Mouse (Mus musculus) midbrain, embryonic 11.5 days (tissue): ENCODE measurements around the gene Brs3. TPM values are rescaled to one million over a fixed set of nuclear protein-coding genes. Genes with fewer than 3 reads are reported as not detected.
A peak's percentile ranks its signal among the peaks of the same experiment; 100 is the strongest.

ENCODE experiments used
- ATAC-seq: fragments of 200-750 bp; cut with Nextera tagmentation; 2 replicates; pipeline ENCODE4 v1.8.0; 2017; ENCODE audit warnings: moderate TSS enrichment, moderate library complexity; ENCODE audit not compliant: low FRiP score
- DNase-seq: peaks from one replicate; pipeline ENCODE4 v3.0.0; 2015; ENCODE audit warnings: low spot score; ENCODE audit errors: missing footprints
- H3K27ac ChIP-seq: fragments of 300-500 bp; sonication (generic); 2 replicates; pipeline ENCODE4 v1.5.1; 2014; ENCODE audit warnings: low read depth, low read length
- H3K27me3 ChIP-seq: fragments of 300-500 bp; sonication (generic); 2 replicates; pipeline ENCODE4 v1.6.1; 2014; ENCODE audit warnings: mild to moderate bottlenecking, low read length, moderate library complexity, mixed read lengths; ENCODE audit not compliant: control insufficient read depth, insufficient read depth
- H3K36me3 ChIP-seq: fragments of 300-500 bp; sonication (generic); 2 replicates; pipeline ENCODE4 v1.6.1; 2014; ENCODE audit warnings: mild to moderate bottlenecking, low read length, moderate library complexity, mixed read lengths; ENCODE audit not compliant: control insufficient read depth, insufficient read depth
- H3K4me1 ChIP-seq: fragments of 300-500 bp; sonication (generic); 2 replicates; pipeline ENCODE4 v1.6.1; 2014; ENCODE audit warnings: low read length; ENCODE audit not compliant: control insufficient read depth, insufficient read depth
- H3K4me2 ChIP-seq: fragments of 300-500 bp; sonication (generic); 2 replicates; pipeline ENCODE4 v1.6.1; 2014; ENCODE audit warnings: mild to moderate bottlenecking, moderate library complexity
- H3K4me3 ChIP-seq: fragments of 300-500 bp; sonication (generic); 2 replicates; pipeline ENCODE4 v1.5.1; 2014; ENCODE audit warnings: low read depth, low read length
- H3K9ac ChIP-seq: fragments of 300-500 bp; sonication (generic); 2 replicates; pipeline ENCODE4 v1.6.1; 2014; ENCODE audit warnings: low read length
- H3K9me3 ChIP-seq: fragments of 300-500 bp; sonication (generic); 2 replicates; pipeline ENCODE4 v1.6.1; 2016; ENCODE audit warnings: low read length; ENCODE audit not compliant: control insufficient read depth
- whole genome bisulfite sequencing: fragments of 180-500 bp; shearing (Covaris S2); extraction: QIAGEN DNeasy Blood & Tissue Kit; methylation state at CpG from one replicate; pipeline ENCODE4 v1.1.7; 2014; 5-methylcytosine and 5-hydroxymethylcytosine counted together
- polyA plus RNA-seq: library from polyadenylated mRNA; unstranded; fragments of >200 nt; fragmentation: Nextera tagmentation; extraction: Ambion mirVana; gene quantifications from 2 replicates; pipeline ENCODE4 v1.2.1, GENCODE M21; 2014

Brs3 gene
- not detected in 2 replicates for polyA plus RNA-seq

- Histone ChIP-seq H3K4me3 (no peak within 1 kb of the TSS), H3K36me3 (no peaks in the 10 kb centered on the region), H3K27me3 (no peaks in the 10 kb centered on the region), H3K4me2 (no peak within 1 kb of the TSS), H3K4me1 (no peaks in the 10 kb centered on the region), H3K9ac (no peak within 1 kb of the TSS), H3K9me3 (no peaks in the 10 kb centered on the region), H3K27ac (no peak within 1 kb of the TSS)
- 78% methylated on average over 5 of the region's 5 CpGs for WGBS
- DNase-seq (no peak), ATAC-seq (no peak)
Observed at GRCm38 (mm10) chrX:57042774-57043173, at the start of gene Brs3. Gene Brs3, plus strand, starts transcription at chrX:57043074.

DNA sequence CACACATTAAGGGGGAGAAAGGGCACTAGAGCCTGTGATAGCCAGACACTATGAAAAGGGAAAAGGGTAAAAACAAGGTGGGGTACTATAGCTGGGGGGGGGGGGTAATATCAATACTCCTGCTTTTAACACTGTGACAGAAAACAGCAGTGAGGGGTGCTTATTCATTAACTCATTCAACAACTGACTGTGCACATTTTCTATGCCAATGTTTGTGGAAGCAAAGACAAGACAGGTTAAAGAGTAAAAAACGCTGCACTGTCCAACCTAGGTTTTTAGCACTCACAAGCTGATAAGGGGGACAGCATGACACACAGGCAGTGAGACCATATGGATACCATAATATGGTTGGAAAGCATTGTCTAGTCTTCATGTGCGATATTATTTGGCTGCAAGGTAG lies 30.0 kb upstream of the Brs3 start:
- H3K9ac ChIP-seq: no peak overlapping the region
- no peaks in the 10 kb centered on the region for H3K27me3 ChIP-seq
- ATAC-seq (no peak), DNase-seq (no peak)
- no peak overlapping the region for H3K4me3 ChIP-seq
- 87% methylated on average over 2 of the region's 2 CpGs for WGBS
- no peaks in the 10 kb centered on the region for H3K4me1 ChIP-seq
- H3K9me3 ChIP-seq: no peaks in the 10 kb centered on the region
- H3K27ac ChIP-seq: no peak overlapping the region
- H3K4me2 ChIP-seq: no peak overlapping the region
- H3K36me3 ChIP-seq: no peaks in the 10 kb centered on the region

DNA sequence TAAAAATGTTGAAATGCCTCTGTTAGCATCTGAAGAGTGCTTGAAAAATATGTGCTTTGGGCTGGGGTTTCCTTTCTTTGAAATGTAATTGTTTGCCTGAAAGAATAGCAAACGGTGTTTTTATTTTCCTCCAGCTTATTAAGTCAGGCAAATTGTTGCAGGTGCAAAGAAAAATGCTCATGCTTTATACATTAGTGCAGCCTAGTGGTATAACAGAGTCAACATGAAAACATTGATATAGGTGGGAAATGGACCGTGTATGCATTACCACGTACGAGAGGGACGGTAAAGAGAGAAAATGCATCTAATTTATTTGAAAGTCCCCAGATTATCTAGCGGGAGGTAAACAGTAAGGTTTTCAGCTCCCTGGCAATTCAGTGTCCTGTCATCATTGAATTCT lies 995 bp downstream of the Brs3 start:
- no peak for ATAC-seq
- 79% methylated on average over 6 of the region's 6 CpGs for WGBS
- no peak overlapping the region for H3K4me2 ChIP-seq
- no peak overlapping the region for H3K9ac ChIP-seq
- no peak overlapping the region for H3K4me3 ChIP-seq
- no peaks in the 10 kb centered on the region for H3K27me3 ChIP-seq
- DNase-seq: no peak
- no peaks in the 10 kb centered on the region for H3K4me1 ChIP-seq
- H3K36me3 ChIP-seq: no peaks in the 10 kb centered on the region
- no peaks in the 10 kb centered on the region for H3K9me3 ChIP-seq
- no peak overlapping the region for H3K27ac ChIP-seq

DNA sequence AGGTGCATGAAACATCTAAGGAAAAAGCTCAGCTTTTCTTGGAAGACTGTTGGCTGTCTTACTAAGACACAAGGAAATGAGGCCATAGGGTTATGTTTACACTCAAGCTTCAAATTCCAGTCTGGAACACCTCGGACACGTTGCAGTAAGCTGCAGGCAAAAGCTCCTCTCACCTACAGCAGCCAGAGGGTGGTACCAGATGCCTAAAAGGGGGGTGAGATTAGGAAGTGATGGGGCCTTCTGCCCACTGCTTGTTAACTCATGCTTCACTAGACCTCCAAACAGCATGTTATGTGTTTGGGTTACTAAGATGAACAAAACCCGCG lies 9.9 kb downstream of the Brs3 start:
- Histone ChIP-seq H3K27ac (peak overlapping the region; percentile 86), H3K36me3 (no peaks in the 10 kb centered on the region), H3K4me2 (peak overlapping the region; percentile 39), H3K9me3 (no peaks in the 10 kb centered on the region), H3K4me1 (0 out of 2 replicates have a peak, but pooled peaks cover 2% of the 10 kb centered on the region), H3K4me3 (peak overlapping the region; percentile 50), H3K27me3 (no peaks in the 10 kb centered on the region), H3K9ac (peak overlapping the region; percentile 66)
- no peak for DNase-seq
- WGBS: 9% methylated on average over 4 of the region's 4 CpGs
- no peak; the same call in 1 of the 2 replicates for ATAC-seq

- Histone ChIP-seq H3K4me2 (peak within 1 kb of the TSS; percentile 53), H3K9me3 (no peaks in the 10 kb centered on the region), H3K4me1 (0 out of 2 replicates have a peak, but pooled peaks cover 2% of the 10 kb centered on the region), H3K36me3 (no peaks in the 10 kb centered on the region), H3K27ac (peak within 1 kb of the TSS; percentile 86), H3K27me3 (no peaks in the 10 kb centered on the region), H3K9ac (peak within 1 kb of the TSS; percentile 66), H3K4me3 (peak within 1 kb of the TSS; percentile 50)
- peak; percentile 97 for ATAC-seq
- WGBS: 23% methylated on average over 52 of the region's 85 CpGs
- DNase-seq: peak; percentile 98
Observed at GRCm38 (mm10) chrX:57053174-57053992, 10.5 kb downstream of the Brs3 start, which contains the start of gene Htatsf1. Gene Htatsf1, plus strand, starts transcription at chrX:57053583.

GRCm38 (mm10) chrX:57053993-57054385 lies 11.1 kb downstream of the Brs3 start:
- no peaks in the 10 kb centered on the region for H3K36me3 ChIP-seq
- WGBS: 24% methylated on average over 11 of the region's 11 CpGs
- peak; percentile 83 for DNase-seq
- H3K27me3 ChIP-seq: no peaks in the 10 kb centered on the region
- peak overlapping the region; percentile 66; the same call in 1 of the 2 replicates for H3K9ac ChIP-seq
- peak overlapping the region; percentile 50 for H3K4me3 ChIP-seq
- H3K4me1 ChIP-seq: 0 out of 2 replicates have a peak, but pooled peaks cover 2% of the 10 kb centered on the region
- H3K27ac ChIP-seq: no peak overlapping the region; the same call in 1 of the 2 replicates
- peak; percentile 38 for ATAC-seq
- H3K9me3 ChIP-seq: no peaks in the 10 kb centered on the region
- peak overlapping the region; percentile 53 for H3K4me2 ChIP-seq

DNA sequence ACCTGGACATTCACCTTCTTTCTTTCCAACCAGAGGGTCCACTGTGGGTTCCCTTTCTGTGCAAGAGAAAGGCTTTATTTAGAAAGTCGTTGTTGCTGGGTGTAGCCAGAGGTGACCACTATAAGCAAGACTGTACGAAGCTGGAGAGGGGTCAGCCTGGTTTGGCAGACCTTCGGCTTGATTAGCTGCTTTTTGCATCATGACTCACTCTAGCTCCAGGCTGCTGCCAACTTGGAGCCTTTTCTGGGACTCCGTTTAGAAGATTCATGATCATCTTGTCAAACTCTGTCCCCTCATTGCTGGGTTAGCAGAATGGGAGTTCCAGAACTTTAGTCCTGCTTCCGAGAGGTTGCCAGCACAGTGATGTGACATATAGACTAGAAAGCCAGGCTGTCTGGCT lies 38.6 kb downstream of the Brs3 start:
- no peak overlapping the region for H3K4me2 ChIP-seq
- no peak for DNase-seq
- H3K9ac ChIP-seq: no peak overlapping the region
- no peaks in the 10 kb centered on the region for H3K36me3 ChIP-seq
- no peaks in the 10 kb centered on the region for H3K9me3 ChIP-seq
- no peaks in the 10 kb centered on the region for H3K27me3 ChIP-seq
- no peak overlapping the region for H3K4me3 ChIP-seq
- 78% methylated on average over 5 of the region's 5 CpGs for WGBS
- no peaks in the 10 kb centered on the region for H3K4me1 ChIP-seq
- H3K27ac ChIP-seq: no peak overlapping the region
- ATAC-seq: no peak

DNA sequence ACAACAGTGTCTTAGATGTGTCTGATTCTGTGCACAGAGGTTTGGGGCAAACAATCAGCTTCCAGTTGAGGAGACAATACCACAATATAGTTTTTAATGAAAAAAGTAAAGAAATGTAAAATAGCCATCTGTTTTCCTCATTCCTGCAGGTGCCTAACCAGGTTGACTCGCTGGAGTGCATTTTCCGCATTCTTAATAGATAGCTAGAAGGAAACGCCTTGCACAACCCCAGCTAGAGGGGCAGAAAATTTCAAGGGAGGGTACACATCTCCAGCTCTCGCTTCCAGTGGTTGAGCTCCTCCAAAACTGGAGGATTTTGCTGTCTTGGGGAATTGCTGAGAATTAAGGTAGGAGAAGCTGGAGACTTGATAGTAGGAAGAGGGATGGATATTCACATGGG lies 44.9 kb downstream of the Brs3 start, which contains the start of gene Vgll1:
Vgll1 (plus strand) TSS at position 301 of the 400 bp plus-strand sequence.
- no peaks in the 10 kb centered on the region for H3K9me3 ChIP-seq
- ATAC-seq: no peak
- no peak for DNase-seq
- H3K27ac ChIP-seq: no peak within 1 kb of the TSS
- no peak within 1 kb of the TSS for H3K4me3 ChIP-seq
- H3K4me2 ChIP-seq: no peak within 1 kb of the TSS
- H3K27me3 ChIP-seq: no peaks in the 10 kb centered on the region
- 84% methylated on average over 4 of the region's 4 CpGs for WGBS
- H3K9ac ChIP-seq: no peak within 1 kb of the TSS
- H3K36me3 ChIP-seq: no peaks in the 10 kb centered on the region
- no peaks in the 10 kb centered on the region for H3K4me1 ChIP-seq
